Comparison of ENCODE assay signal across 8 mouse cellular contexts in the genomic region with DNA sequence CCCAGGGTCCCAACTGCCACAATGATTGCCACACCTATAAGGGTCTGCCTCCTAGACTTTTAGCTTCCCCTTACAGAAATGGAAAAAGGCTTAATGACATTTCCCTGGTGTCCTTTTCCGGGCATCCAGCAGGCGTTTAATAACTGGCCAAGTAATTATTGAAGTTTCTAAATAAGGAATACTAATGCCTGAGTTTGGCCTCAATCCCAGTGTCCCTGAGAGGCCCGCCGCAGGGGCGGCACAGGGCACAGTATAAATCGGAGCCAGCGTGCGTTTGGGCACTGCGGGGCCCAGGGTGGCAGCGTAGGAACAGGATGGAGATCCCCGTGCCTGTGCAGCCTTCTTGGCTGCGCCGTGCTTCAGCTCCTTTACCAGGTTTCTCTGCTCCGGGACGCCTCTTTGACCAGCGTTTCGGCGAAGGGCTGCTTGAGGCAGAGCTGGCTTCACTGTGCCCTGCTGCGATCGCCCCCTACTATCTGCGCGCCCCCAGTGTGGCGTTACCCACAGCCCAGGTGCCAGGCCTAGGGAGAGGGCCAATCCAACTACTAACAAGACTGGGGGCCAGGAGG. TPM values are rescaled to one million over a fixed set of nuclear protein-coding genes. Genes with fewer than 3 reads are reported as not detected.
DNase-seq lines count a peak whose midpoint lies in the region; ATAC-seq and TF ChIP-seq lines count a peak whose summit lies in the region.

No protein-coding gene starts in this region.

- H3K36me3 ChIP-seq in forebrain, embryonic 16.5 days (ENCODE audit: control insufficient read depth, insufficient read depth), result peaks cover 19% of the 10 kb centered on the region; the same call in 1 of the 2 replicates
- H3K36me3 ChIP-seq in hindbrain, embryonic 11.5 days (ENCODE audit: control insufficient read depth, insufficient read depth, low read length), result 0 out of 2 replicates have a peak, but pooled peaks cover 5% of the 10 kb centered on the region
- H3K36me3 ChIP-seq in limb, embryonic 14.5 days (ENCODE audit: control insufficient read depth, insufficient read depth, low read length), result peaks cover 42% of the 10 kb centered on the region
- peaks cover 28% of the 10 kb centered on the region; the same call in 1 of the 2 replicates for H3K36me3 ChIP-seq in midbrain, embryonic 15.5 days (replicated peaks)

- H3K4me1 ChIP-seq in forebrain, embryonic 16.5 days (replicated peaks; ENCODE audit: control insufficient read depth, insufficient read depth, low read length), result peaks cover 20% of the 10 kb centered on the region
- peaks cover 3% of the 10 kb centered on the region for H3K4me1 ChIP-seq in hindbrain, embryonic 11.5 days (replicated peaks; ENCODE audit: control insufficient read depth, insufficient read depth, low read length)
- peaks cover 11% of the 10 kb centered on the region for H3K4me1 ChIP-seq in limb, embryonic 14.5 days (ENCODE audit: control insufficient read depth, insufficient read depth, low read length)
- peaks cover 19% of the 10 kb centered on the region for H3K4me1 ChIP-seq in midbrain, embryonic 15.5 days

- DNase-seq in CD4-positive, CD25-positive, alpha-beta regulatory T cell, adult 2 months (ENCODE audit: low read depth, low spot score), result peak; percentile 46
- DNase-seq in brain, embryonic 14.5 days (ENCODE audit: low read depth), result peak; percentile 65
- peak; percentile 20 for DNase-seq in hindbrain, embryonic 11.5 days (ENCODE audit: low spot score)
- DNase-seq in limb, embryonic 14.5 days (ENCODE audit: low spot score), result peak; percentile 51
- DNase-seq in layer of hippocampus, adult 18-20 months (ENCODE audit: low spot score in 2 of 2), result no peak

- H3K9ac ChIP-seq in forebrain, embryonic 16.5 days (replicated peaks; ENCODE audit: low read depth, low read length), result peak overlapping the region; percentile 59
- H3K9ac ChIP-seq in hindbrain, embryonic 11.5 days (ENCODE audit: low read depth, low read length), result peak overlapping the region; percentile 64
- peak overlapping the region; percentile 66 for H3K9ac ChIP-seq in limb, embryonic 14.5 days (ENCODE audit: low read depth, low read length, severe bottlenecking)
- peak overlapping the region; percentile 47 for H3K9ac ChIP-seq in midbrain, embryonic 15.5 days

- no peaks in the 10 kb centered on the region for H3K27me3 ChIP-seq in forebrain, embryonic 16.5 days (replicated peaks; ENCODE audit: control insufficient read depth, insufficient read depth, low read length)
- H3K27me3 ChIP-seq in hindbrain, embryonic 11.5 days (ENCODE audit: control insufficient read depth, insufficient read depth, low read length), result no peaks in the 10 kb centered on the region
- no peaks in the 10 kb centered on the region for H3K27me3 ChIP-seq in limb, embryonic 14.5 days (ENCODE audit: control insufficient read depth, insufficient read depth, low read length)
- no peaks in the 10 kb centered on the region for H3K27me3 ChIP-seq in midbrain, embryonic 15.5 days (replicated peaks)

- H3K27ac ChIP-seq in forebrain, embryonic 16.5 days (ENCODE audit: low read length), result peak overlapping the region; percentile 99
- H3K27ac ChIP-seq in hindbrain, embryonic 11.5 days (ENCODE audit: low read depth, low read length), result 0 out of 2 replicates have a peak overlapping the region, but pooled peaks have one; percentile 11
- peak overlapping the region; percentile 98 for H3K27ac ChIP-seq in limb, embryonic 14.5 days (replicated peaks; ENCODE audit: low read depth, low read length)
- peak overlapping the region; percentile 77 for H3K27ac ChIP-seq in midbrain, embryonic 15.5 days

- H3K4me3 ChIP-seq in forebrain, embryonic 16.5 days (replicated peaks; ENCODE audit: low read length), result peak overlapping the region; percentile 75
- peak overlapping the region; percentile 56 for H3K4me3 ChIP-seq in hindbrain, embryonic 11.5 days (ENCODE audit: low read depth, low read length)
- peak overlapping the region; percentile 71 for H3K4me3 ChIP-seq in limb, embryonic 14.5 days (replicated peaks; ENCODE audit: low read length)
- H3K4me3 ChIP-seq in midbrain, embryonic 15.5 days, result peak overlapping the region; percentile 71

- TF ChIP-seq POLR2A in brain, embryonic 14.5 days (IDR thresholded peaks at IDR 0.05; ENCODE audit: borderline replicate concordance, extremely low read depth, insufficient read depth, insufficient read length, poor library complexity, severe bottlenecking), result no peak
- TF ChIP-seq POLR2A in limb, embryonic 14.5 days (IDR thresholded peaks at IDR 0.05; ENCODE audit: borderline replicate concordance, extremely low read depth, insufficient read depth, insufficient read length), result 0 out of 2 replicates have a peak, but pooled peaks have one; percentile 23

- ATAC-seq in CD4-positive, CD25-positive, alpha-beta regulatory T cell, adult 4 months, result no peak
- ATAC-seq in forebrain, embryonic 16.5 days, result no peak
- no peak for ATAC-seq in hindbrain, embryonic 11.5 days (ENCODE audit: low FRiP score)
- no peak for ATAC-seq in limb, embryonic 14.5 days (ENCODE audit: low FRiP score, low read depth)
- no peak for ATAC-seq in midbrain, embryonic 15.5 days (replicated peaks)

- H3K9me3 ChIP-seq in forebrain, embryonic 16.5 days (ENCODE audit: control insufficient read depth, low read length), result no peaks in the 10 kb centered on the region
- no peaks in the 10 kb centered on the region for H3K9me3 ChIP-seq in hindbrain, embryonic 11.5 days (ENCODE audit: control insufficient read depth, low read length)
- H3K9me3 ChIP-seq in limb, embryonic 14.5 days (ENCODE audit: control insufficient read depth, low read length), result no peaks in the 10 kb centered on the region
- no peaks in the 10 kb centered on the region for H3K9me3 ChIP-seq in midbrain, embryonic 15.5 days

- 1% methylated on average over 23 of the region's 23 CpGs for WGBS in forebrain, embryonic 16.5 days
- 7% methylated on average over 23 of the region's 23 CpGs for WGBS in hindbrain, embryonic 11.5 days
- WGBS in limb, embryonic 14.5 days, result 5% methylated on average over 21 of the region's 23 CpGs
- whole genome bisulfite sequencing in midbrain, embryonic 15.5 days, result 4% methylated on average over 23 of the region's 23 CpGs

- no peak for TF ChIP-seq CTCF in brain, embryonic 14.5 days (IDR thresholded peaks at IDR 0.05; ENCODE audit: borderline replicate concordance, extremely low read depth, insufficient read depth, insufficient read length)

- H3K4me2 ChIP-seq in forebrain, embryonic 16.5 days (ENCODE audit: low read length), result peak overlapping the region; percentile 96
- peak overlapping the region; percentile 88 for H3K4me2 ChIP-seq in hindbrain, embryonic 11.5 days (replicated peaks; ENCODE audit: low read depth, low read length)
- peak overlapping the region; percentile 95 for H3K4me2 ChIP-seq in limb, embryonic 14.5 days (replicated peaks; ENCODE audit: low read depth, low read length, severe bottlenecking)
- peak overlapping the region; percentile 90 for H3K4me2 ChIP-seq in midbrain, embryonic 15.5 days

RNA-seq across cellular contexts. Expression of a gene that starts 1.0 kb away (rescaled TPM):
- polyA plus RNA-seq in CD4-positive, CD25-positive, alpha-beta regulatory T cell, adult 4 months (2017; shearing (Covaris generic)), result 1 to 10 TPM; 5.2 to 6.2 TPM
- polyA plus RNA-seq in brain, embryonic 14.5 days (2012; rRNA removed), result 24.1 and 27.9 TPM in 2 replicates
- 8.8 and 13.5 TPM in 2 replicates for polyA plus RNA-seq in forebrain, embryonic 16.5 days (2015; fragmentation: Nextera tagmentation; extraction: Ambion mirVana)
- polyA plus RNA-seq in hindbrain, embryonic 11.5 days (2014; fragmentation: Nextera tagmentation; extraction: Ambion mirVana), result 11.4 and 18.4 TPM in 2 replicates
- 31.8 and 47.3 TPM in 2 replicates for polyA plus RNA-seq in limb, embryonic 14.5 days (2012; rRNA removed)
- polyA plus RNA-seq in limb, embryonic 14.5 days (2014; fragmentation: Nextera tagmentation; extraction: Ambion mirVana), result 9.4 and 10.8 TPM in 2 replicates
- 7.7 and 9.4 TPM in 2 replicates for polyA plus RNA-seq in midbrain, embryonic 15.5 days (2015; fragmentation: Nextera tagmentation; extraction: Ambion mirVana)
- 1 to 10 TPM; 4.4 to 5.2 TPM for total RNA-seq in layer of hippocampus, adult 18-20 months (2021)

RNA-seq across cellular contexts. Expression of a gene that starts 1.1 kb away (rescaled TPM):
- 1 to 10 TPM; 1.0 to 3.1 TPM for polyA plus RNA-seq in CD4-positive, CD25-positive, alpha-beta regulatory T cell, adult 4 months (2017; shearing (Covaris generic))
- 8.4 and 8.7 TPM in 2 replicates for polyA plus RNA-seq in brain, embryonic 14.5 days (2012; rRNA removed)
- polyA plus RNA-seq in forebrain, embryonic 16.5 days (2015; fragmentation: Nextera tagmentation; extraction: Ambion mirVana), result 9.3 and 11.1 TPM in 2 replicates
- polyA plus RNA-seq in hindbrain, embryonic 11.5 days (2014; fragmentation: Nextera tagmentation; extraction: Ambion mirVana), result 3.5 and 4.0 TPM in 2 replicates
- polyA plus RNA-seq in limb, embryonic 14.5 days (2012; rRNA removed), result 15.4 and 18.6 TPM in 2 replicates
- 15.7 and 16.8 TPM in 2 replicates for polyA plus RNA-seq in limb, embryonic 14.5 days (2014; fragmentation: Nextera tagmentation; extraction: Ambion mirVana)
- polyA plus RNA-seq in midbrain, embryonic 15.5 days (2015; fragmentation: Nextera tagmentation; extraction: Ambion mirVana), result 7.8 and 9.9 TPM in 2 replicates
- 1 to 10 TPM; 2.6 to 2.9 TPM for total RNA-seq in layer of hippocampus, adult 18-20 months (2021)

RNA-seq across cellular contexts. Expression of a gene that starts 6.5 kb away (rescaled TPM):
- 100 to 1,000 TPM; 101 to 104 TPM for polyA plus RNA-seq in CD4-positive, CD25-positive, alpha-beta regulatory T cell, adult 4 months (2017; shearing (Covaris generic))
- polyA plus RNA-seq in brain, embryonic 14.5 days (2012; rRNA removed), result 45.1 and 53.9 TPM in 2 replicates
- 52.9 and 55.1 TPM in 2 replicates for polyA plus RNA-seq in forebrain, embryonic 16.5 days (2015; fragmentation: Nextera tagmentation; extraction: Ambion mirVana)
- 44.7 and 48.3 TPM in 2 replicates for polyA plus RNA-seq in hindbrain, embryonic 11.5 days (2014; fragmentation: Nextera tagmentation; extraction: Ambion mirVana)
- polyA plus RNA-seq in limb, embryonic 14.5 days (2012; rRNA removed), result 35.8 and 38.7 TPM in 2 replicates
- polyA plus RNA-seq in limb, embryonic 14.5 days (2014; fragmentation: Nextera tagmentation; extraction: Ambion mirVana), result 38.5 and 45.8 TPM in 2 replicates
- polyA plus RNA-seq in midbrain, embryonic 15.5 days (2015; fragmentation: Nextera tagmentation; extraction: Ambion mirVana), result 53.6 and 63.8 TPM in 2 replicates
- 10 to 100 TPM; 40.8 to 43.2 TPM for total RNA-seq in layer of hippocampus, adult 18-20 months (2021)

RNA-seq across cellular contexts. Expression of a gene that starts 10.0 kb away (rescaled TPM):
- 10 to 100 TPM; 46.5 to 62.1 TPM for polyA plus RNA-seq in CD4-positive, CD25-positive, alpha-beta regulatory T cell, adult 4 months (2017; shearing (Covaris generic))
- polyA plus RNA-seq in brain, embryonic 14.5 days (2012; rRNA removed), result 69.3 and 95.4 TPM in 2 replicates
- polyA plus RNA-seq in forebrain, embryonic 16.5 days (2015; fragmentation: Nextera tagmentation; extraction: Ambion mirVana), result 107 and 111 TPM in 2 replicates
- polyA plus RNA-seq in hindbrain, embryonic 11.5 days (2014; fragmentation: Nextera tagmentation; extraction: Ambion mirVana), result 83.0 and 100.0 TPM in 2 replicates
- polyA plus RNA-seq in limb, embryonic 14.5 days (2012; rRNA removed), result 71.8 and 75.8 TPM in 2 replicates
- polyA plus RNA-seq in limb, embryonic 14.5 days (2014; fragmentation: Nextera tagmentation; extraction: Ambion mirVana), result 95.6 and 99.2 TPM in 2 replicates
- 87.2 and 90.7 TPM in 2 replicates for polyA plus RNA-seq in midbrain, embryonic 15.5 days (2015; fragmentation: Nextera tagmentation; extraction: Ambion mirVana)
- total RNA-seq in layer of hippocampus, adult 18-20 months (2021), result 10 to 100 TPM; 74.6 to 75.2 TPM

RNA-seq across cellular contexts. Expression of a gene that starts 10.0 kb away (rescaled TPM):
- polyA plus RNA-seq in CD4-positive, CD25-positive, alpha-beta regulatory T cell, adult 4 months (2017; shearing (Covaris generic)), result 100 to 1,000 TPM in 1 of 2 experiments, 10 to 100 TPM in 1; 85.4 to 105 TPM
- 4.9 and 8.7 TPM in 2 replicates for polyA plus RNA-seq in brain, embryonic 14.5 days (2012; rRNA removed)
- polyA plus RNA-seq in forebrain, embryonic 16.5 days (2015; fragmentation: Nextera tagmentation; extraction: Ambion mirVana), result 23.5 and 28.5 TPM in 2 replicates
- 7.8 and 9.8 TPM in 2 replicates for polyA plus RNA-seq in hindbrain, embryonic 11.5 days (2014; fragmentation: Nextera tagmentation; extraction: Ambion mirVana)
- 7.3 and 8.9 TPM in 2 replicates for polyA plus RNA-seq in limb, embryonic 14.5 days (2012; rRNA removed)
- polyA plus RNA-seq in limb, embryonic 14.5 days (2014; fragmentation: Nextera tagmentation; extraction: Ambion mirVana), result 5.0 and 7.4 TPM in 2 replicates
- 18.5 and 20.7 TPM in 2 replicates for polyA plus RNA-seq in midbrain, embryonic 15.5 days (2015; fragmentation: Nextera tagmentation; extraction: Ambion mirVana)
- total RNA-seq in layer of hippocampus, adult 18-20 months (2021), result 1 to 10 TPM; 9.1 to 9.2 TPM

Comparison
In these comparisons a context has a peak if more than half of its experiments do, and no peak if none do; other contexts are left out.
1. DNase-seq: peak in CD4-positive, CD25-positive, alpha-beta regulatory T cell, adult 2 months (single experiment), brain, embryonic 14.5 days (single experiment), hindbrain, embryonic 11.5 days (single experiment) and limb, embryonic 14.5 days (single experiment); none in layer of hippocampus, adult 18-20 months (0 of 2).
2. H3K27ac ChIP-seq: peak in every context shown above with its lines; median percentile 99 in forebrain, embryonic 16.5 days; 98 in limb, embryonic 14.5 days; 77 in midbrain, embryonic 15.5 days; 11 in hindbrain, embryonic 11.5 days.
3. Peak in every context shown above with its lines, with median percentiles within 50 percentile points of each other: H3K4me2 ChIP-seq, H3K4me3 ChIP-seq and H3K9ac ChIP-seq.